Mouse (Mus musculus): ENCODE data around the gene Tmem233. TPM values are rescaled to one million over a fixed set of nuclear protein-coding genes. Genes with fewer than 3 reads are reported as not detected.
A peak's percentile ranks its signal among the peaks of the same experiment; 100 is the strongest.

Tmem233 gene
- polyA plus RNA-seq, 1 experiment from 2014 or later: not detected

GRCm38 (mm10) chr5:116026561-116026960 lies 56.5 kb downstream of the Tmem233 start:
- Histone ChIP-seq H3K4me3 (ENCODE audit: low read depth, low read length) (no peak overlapping the region), H3K36me3 (replicated peaks; ENCODE audit: control insufficient read depth, insufficient read depth, low read depth, low read length) (no peaks in the 10 kb centered on the region), H3K27me3 (ENCODE audit: control insufficient read depth, insufficient read depth, low read length) (no peaks in the 10 kb centered on the region), H3K27ac (replicated peaks; ENCODE audit: low read depth, low read length) (no peak overlapping the region), H3K4me1 (ENCODE audit: control insufficient read depth, insufficient read depth, low read length) (no peaks in the 10 kb centered on the region), H3K9me3 (replicated peaks; ENCODE audit: control insufficient read depth, low read length) (no peaks in the 10 kb centered on the region), H3K9ac (replicated peaks; ENCODE audit: low read length) (no peak overlapping the region), H3K4me2 (ENCODE audit: low read depth, low read length) (no peak overlapping the region)
- DNase-seq (ENCODE audit: low spot score) (no peak), ATAC-seq (replicated peaks; ENCODE audit: insufficient number of reproducible peaks, low FRiP score, low TSS enrichment, low read depth) (no peak)
- 95% methylated on average over 14 of the region's 14 CpGs for WGBS

GRCm38 (mm10) chr5:116026107-116026506 lies 56.9 kb downstream of the Tmem233 start:
- no peaks in the 10 kb centered on the region for H3K27me3 ChIP-seq (ENCODE audit: control insufficient read depth, insufficient read depth, low read length)
- H3K4me2 ChIP-seq (ENCODE audit: low read depth, low read length): no peak overlapping the region
- H3K4me1 ChIP-seq (ENCODE audit: control insufficient read depth, insufficient read depth, low read length): no peaks in the 10 kb centered on the region
- no peak for DNase-seq (ENCODE audit: low spot score)
- H3K27ac ChIP-seq (replicated peaks; ENCODE audit: low read depth, low read length): no peak overlapping the region
- 94% methylated on average over 5 of the region's 5 CpGs for WGBS
- no peak overlapping the region for H3K4me3 ChIP-seq (ENCODE audit: low read depth, low read length)
- peaks cover 4% of the 10 kb centered on the region for H3K36me3 ChIP-seq (replicated peaks; ENCODE audit: control insufficient read depth, insufficient read depth, low read depth, low read length)
- no peaks in the 10 kb centered on the region for H3K9me3 ChIP-seq (replicated peaks; ENCODE audit: control insufficient read depth, low read length)
- H3K9ac ChIP-seq (replicated peaks; ENCODE audit: low read length): no peak overlapping the region
- ATAC-seq (replicated peaks; ENCODE audit: insufficient number of reproducible peaks, low FRiP score, low TSS enrichment, low read depth): no peak

GRCm38 (mm10) chr5:116024327-116024739 lies 58.7 kb downstream of the Tmem233 start, which contains the start of gene Prkab1:
Prkab1 (minus strand) TSS chr5:116024508.
- under 1% methylated on average over 46 of the region's 46 CpGs for WGBS

GRCm38 (mm10) chr5:116023821-116024284 lies 59.2 kb downstream of the Tmem233 start:
- WGBS: 0% methylated on average over 27 of the region's 28 CpGs
- peak; percentile 54 for DNase-seq (ENCODE audit: low spot score)

More at GRCm38 (mm10) chr5:116024327-116024739, 58.7 kb downstream of the Tmem233 start, which contains the start of gene Prkab1:
- peaks cover 8% of the 10 kb centered on the region for H3K36me3 ChIP-seq (replicated peaks; ENCODE audit: control insufficient read depth, insufficient read depth, low read depth, low read length)
- peak within 1 kb of the TSS; percentile 76 for H3K4me2 ChIP-seq (ENCODE audit: low read depth, low read length)
- no peaks in the 10 kb centered on the region for H3K9me3 ChIP-seq (replicated peaks; ENCODE audit: control insufficient read depth, low read length)
- peak within 1 kb of the TSS; percentile 73 for H3K4me3 ChIP-seq (ENCODE audit: low read depth, low read length)
- H3K4me1 ChIP-seq (ENCODE audit: control insufficient read depth, insufficient read depth, low read length): no peaks in the 10 kb centered on the region
- peak; percentile 96 for ATAC-seq (replicated peaks; ENCODE audit: insufficient number of reproducible peaks, low FRiP score, low TSS enrichment, low read depth)
- H3K9ac ChIP-seq (replicated peaks; ENCODE audit: low read length): peak within 1 kb of the TSS; percentile 85
- no peaks in the 10 kb centered on the region for H3K27me3 ChIP-seq (ENCODE audit: control insufficient read depth, insufficient read depth, low read length)
- peak within 1 kb of the TSS; percentile 60 for H3K27ac ChIP-seq (replicated peaks; ENCODE audit: low read depth, low read length)
- DNase-seq (ENCODE audit: low spot score): peak; percentile 97

GRCm38 (mm10) chr5:116023251-116023661 lies 59.8 kb downstream of the Tmem233 start:
- ATAC-seq (replicated peaks; ENCODE audit: insufficient number of reproducible peaks, low FRiP score, low TSS enrichment, low read depth): no peak
- Histone ChIP-seq H3K9ac (replicated peaks; ENCODE audit: low read length) (peak overlapping the region; percentile 85), H3K27me3 (ENCODE audit: control insufficient read depth, insufficient read depth, low read length) (no peaks in the 10 kb centered on the region), H3K36me3 (replicated peaks; ENCODE audit: control insufficient read depth, insufficient read depth, low read depth, low read length) (peaks cover 13% of the 10 kb centered on the region), H3K4me3 (ENCODE audit: low read depth, low read length) (peak overlapping the region; percentile 73), H3K9me3 (replicated peaks; ENCODE audit: control insufficient read depth, low read length) (no peaks in the 10 kb centered on the region), H3K4me2 (ENCODE audit: low read depth, low read length) (peak overlapping the region; percentile 76), H3K4me1 (ENCODE audit: control insufficient read depth, insufficient read depth, low read length) (no peaks in the 10 kb centered on the region), H3K27ac (replicated peaks; ENCODE audit: low read depth, low read length) (no peak overlapping the region)
- 25% methylated on average over 8 of the region's 8 CpGs for WGBS
- no peak for DNase-seq (ENCODE audit: low spot score)

More at GRCm38 (mm10) chr5:116023821-116024284, 59.2 kb downstream of the Tmem233 start:
- Histone ChIP-seq H3K36me3 (replicated peaks; ENCODE audit: control insufficient read depth, insufficient read depth, low read depth, low read length) (peaks cover 13% of the 10 kb centered on the region), H3K4me2 (ENCODE audit: low read depth, low read length) (peak overlapping the region; percentile 76), H3K4me1 (ENCODE audit: control insufficient read depth, insufficient read depth, low read length) (no peaks in the 10 kb centered on the region), H3K4me3 (ENCODE audit: low read depth, low read length) (peak overlapping the region; percentile 73), H3K27me3 (ENCODE audit: control insufficient read depth, insufficient read depth, low read length) (no peaks in the 10 kb centered on the region), H3K9ac (replicated peaks; ENCODE audit: low read length) (peak overlapping the region; percentile 85), H3K9me3 (replicated peaks; ENCODE audit: control insufficient read depth, low read length) (no peaks in the 10 kb centered on the region), H3K27ac (replicated peaks; ENCODE audit: low read depth, low read length) (peak overlapping the region; percentile 60)
- peak; percentile 70 for ATAC-seq (replicated peaks; ENCODE audit: insufficient number of reproducible peaks, low FRiP score, low TSS enrichment, low read depth)

GRCm38 (mm10) chr5:116022658-116023200 lies 60.3 kb downstream of the Tmem233 start:
- no peaks in the 10 kb centered on the region for H3K9me3 ChIP-seq (replicated peaks; ENCODE audit: control insufficient read depth, low read length)
- peaks cover 13% of the 10 kb centered on the region for H3K36me3 ChIP-seq (replicated peaks; ENCODE audit: control insufficient read depth, insufficient read depth, low read depth, low read length)
- ATAC-seq (replicated peaks; ENCODE audit: insufficient number of reproducible peaks, low FRiP score, low TSS enrichment, low read depth) (no peak), DNase-seq (ENCODE audit: low spot score) (no peak)
- 89% methylated on average over 7 of the region's 7 CpGs for WGBS
- no peaks in the 10 kb centered on the region for H3K27me3 ChIP-seq (ENCODE audit: control insufficient read depth, insufficient read depth, low read length)
- H3K4me3 ChIP-seq (ENCODE audit: low read depth, low read length): peak overlapping the region; percentile 73
- no peak overlapping the region; the same call in 1 of the 2 replicates for H3K9ac ChIP-seq (replicated peaks; ENCODE audit: low read length)
- peak overlapping the region; percentile 76 for H3K4me2 ChIP-seq (ENCODE audit: low read depth, low read length)
- no peak overlapping the region for H3K27ac ChIP-seq (replicated peaks; ENCODE audit: low read depth, low read length)
- no peaks in the 10 kb centered on the region for H3K4me1 ChIP-seq (ENCODE audit: control insufficient read depth, insufficient read depth, low read length)

- no peak overlapping the region for H3K27ac ChIP-seq (replicated peaks; ENCODE audit: low read depth, low read length)
- H3K4me2 ChIP-seq (ENCODE audit: low read depth, low read length): no peak overlapping the region; the same call in 1 of the 2 replicates
- no peak for DNase-seq (ENCODE audit: low spot score)
- WGBS: 91% methylated on average over 12 of the region's 12 CpGs
- H3K27me3 ChIP-seq (ENCODE audit: control insufficient read depth, insufficient read depth, low read length): no peaks in the 10 kb centered on the region
- ATAC-seq (replicated peaks; ENCODE audit: insufficient number of reproducible peaks, low FRiP score, low TSS enrichment, low read depth): no peak
- H3K36me3 ChIP-seq (replicated peaks; ENCODE audit: control insufficient read depth, insufficient read depth, low read depth, low read length): peaks cover 16% of the 10 kb centered on the region
- no peaks in the 10 kb centered on the region for H3K4me1 ChIP-seq (ENCODE audit: control insufficient read depth, insufficient read depth, low read length)
- no peaks in the 10 kb centered on the region for H3K9me3 ChIP-seq (replicated peaks; ENCODE audit: control insufficient read depth, low read length)
- H3K4me3 ChIP-seq (ENCODE audit: low read depth, low read length): no peak overlapping the region
- no peak overlapping the region for H3K9ac ChIP-seq (replicated peaks; ENCODE audit: low read length)
These were observed 60.9 kb downstream of the Tmem233 start for GRCm38 (mm10) chr5:116022131-116022530.

- H3K27ac ChIP-seq (replicated peaks; ENCODE audit: low read depth, low read length): no peak overlapping the region
- no peaks in the 10 kb centered on the region for H3K27me3 ChIP-seq (ENCODE audit: control insufficient read depth, insufficient read depth, low read length)
- DNase-seq (ENCODE audit: low spot score) (no peak), ATAC-seq (replicated peaks; ENCODE audit: insufficient number of reproducible peaks, low FRiP score, low TSS enrichment, low read depth) (no peak)
- no peaks in the 10 kb centered on the region for H3K9me3 ChIP-seq (replicated peaks; ENCODE audit: control insufficient read depth, low read length)
- H3K4me3 ChIP-seq (ENCODE audit: low read depth, low read length): no peak overlapping the region
- no peaks in the 10 kb centered on the region for H3K4me1 ChIP-seq (ENCODE audit: control insufficient read depth, insufficient read depth, low read length)
- no peak overlapping the region for H3K4me2 ChIP-seq (ENCODE audit: low read depth, low read length)
- H3K36me3 ChIP-seq (replicated peaks; ENCODE audit: control insufficient read depth, insufficient read depth, low read depth, low read length): peaks cover 18% of the 10 kb centered on the region
- 90% methylated on average over 14 of the region's 14 CpGs for WGBS
- no peak overlapping the region for H3K9ac ChIP-seq (replicated peaks; ENCODE audit: low read length)
These were observed 61.5 kb downstream of the Tmem233 start for GRCm38 (mm10) chr5:116021552-116021951.

Data from embryonic facial prominence, embryonic 11.5 days (tissue).